Mouse (Mus musculus): Measurements from ENCODE around the gene Wnt5b. TPM values are rescaled to one million over a fixed set of nuclear protein-coding genes. Genes with fewer than 3 reads are reported as not detected.
A peak's percentile ranks its signal among the peaks of the same experiment; 100 is the strongest.
"Not testable (repeated sequence)": the region's sequence is repeated elsewhere in the genome, so short reads cannot be mapped to it uniquely, and the experiment has no call there.

Gene Wnt5b
- polyA plus RNA-seq, 2 experiments: 0.26 to 0.50 TPM

GRCm38 (mm10) chr6:119482958-119483600 lies 61.1 kb downstream of the Wnt5b start:
- 61% methylated on average over 16 of the region's 16 CpGs for WGBS (ENCODE audit: insufficient replicate concordance)
- DNase-seq (ENCODE audit: low read depth in 3 of 3, low spot score in 3 of 3): no peak
- Histone ChIP-seq H3K9ac (replicated peaks) (no peak overlapping the region), H3K4me2 (ENCODE audit: low read depth) (peak overlapping the region; percentile 99), H3K9me3 (ENCODE audit: control insufficient read depth, low read length) (no peaks in the 10 kb centered on the region), H3K27me3 (ENCODE audit: control insufficient read depth, insufficient read depth, low read length) (no peaks in the 10 kb centered on the region), H3K27ac (no peak overlapping the region), H3K36me3 (replicated peaks; ENCODE audit: control insufficient read depth, insufficient read depth, low read depth) (peaks cover 9% of the 10 kb centered on the region), H3K4me1 (replicated peaks; ENCODE audit: control insufficient read depth in 2 of 2, insufficient read depth in 2 of 2, low read length in 1 of 2) (peaks cover 0 to 6% of the 10 kb centered on the region in 2 experiments; a peak in 3 of 4 replicates), H3K4me3 (ENCODE audit: insufficient read depth in 1 of 2, low read depth in 2 of 2, low read length in 2 of 2) (peak overlapping the region; percentile 8 to 91; a peak in 3 of 4 replicates)
- TF ChIP-seq EP300 (IDR thresholded peaks at IDR 0.05; ENCODE audit: low read depth) (no peak), CTCF (IDR thresholded peaks at IDR 0.05; ENCODE audit: low read depth) (peak; percentile 52)
- no peak for ATAC-seq (ENCODE audit: insufficient read depth)

GRCm38 (mm10) chr6:119481741-119482390 lies 62.3 kb downstream of the Wnt5b start:
- 3% methylated on average over 10 of the region's 10 CpGs for WGBS (ENCODE audit: insufficient replicate concordance)
- Histone ChIP-seq H3K4me1 (replicated peaks; ENCODE audit: control insufficient read depth in 2 of 2, insufficient read depth in 2 of 2, low read length in 1 of 2) (peaks cover 0 to 13% of the 10 kb centered on the region in 2 experiments; a peak in 3 of 4 replicates), H3K4me3 (ENCODE audit: insufficient read depth in 1 of 2, low read depth in 2 of 2, low read length in 2 of 2) (peak overlapping the region; percentile 61 to 91), H3K9ac (replicated peaks) (peak overlapping the region; percentile 53; the same call in 1 of the 2 replicates), H3K4me2 (ENCODE audit: low read depth) (peak overlapping the region; percentile 99)
- not testable (repeated sequence) for H3K27ac ChIP-seq; H3K27me3 ChIP-seq (ENCODE audit: control insufficient read depth, insufficient read depth, low read length); ATAC-seq (ENCODE audit: insufficient read depth); H3K36me3 ChIP-seq (replicated peaks; ENCODE audit: control insufficient read depth, insufficient read depth, low read depth); H3K9me3 ChIP-seq (ENCODE audit: control insufficient read depth, low read length)
- DNase-seq (ENCODE audit: low read depth in 3 of 3, low spot score in 3 of 3): peak in 1 of 3 experiments; percentile 30

GRCm38 (mm10) chr6:119480706-119481331 lies 63.3 kb downstream of the Wnt5b start:
- DNase-seq (ENCODE audit: low read depth in 3 of 3, low spot score in 3 of 3) (peak in 1 of 3 experiments; percentile 33), ATAC-seq (ENCODE audit: insufficient read depth) (no peak)
- Histone ChIP-seq H3K36me3 (replicated peaks; ENCODE audit: control insufficient read depth, insufficient read depth, low read depth) (peaks cover 9% of the 10 kb centered on the region), H3K27ac (peak overlapping the region; percentile 18), H3K9me3 (ENCODE audit: control insufficient read depth, low read length) (no peaks in the 10 kb centered on the region), H3K4me2 (ENCODE audit: low read depth) (peak overlapping the region; percentile 99), H3K4me1 (replicated peaks; ENCODE audit: control insufficient read depth in 2 of 2, insufficient read depth in 2 of 2, low read length in 1 of 2) (peaks cover 0 to 13% of the 10 kb centered on the region in 2 experiments; a peak in 3 of 4 replicates), H3K9ac (replicated peaks) (peak overlapping the region; percentile 78), H3K4me3 (ENCODE audit: insufficient read depth in 1 of 2, low read depth in 2 of 2, low read length in 2 of 2) (peak overlapping the region; percentile 73 to 91), H3K27me3 (ENCODE audit: control insufficient read depth, insufficient read depth, low read length) (no peaks in the 10 kb centered on the region)
- TF ChIP-seq EP300 (IDR thresholded peaks at IDR 0.05; ENCODE audit: low read depth): no peak
- peak; percentile 17; the same call in 1 of the 2 replicates for TF ChIP-seq CTCF (IDR thresholded peaks at IDR 0.05; ENCODE audit: low read depth)
- WGBS (ENCODE audit: insufficient replicate concordance): 2% methylated on average over 32 of the region's 33 CpGs

- Histone ChIP-seq H3K4me2 (ENCODE audit: low read depth) (peak overlapping the region; percentile 99), H3K9ac (replicated peaks) (peak overlapping the region; percentile 78), H3K4me1 (replicated peaks; ENCODE audit: control insufficient read depth in 2 of 2, insufficient read depth in 2 of 2, low read length in 1 of 2) (peaks cover 0 to 13% of the 10 kb centered on the region in 2 experiments; a peak in 3 of 4 replicates), H3K27me3 (ENCODE audit: control insufficient read depth, insufficient read depth, low read length) (no peaks in the 10 kb centered on the region), H3K27ac (peak overlapping the region; percentile 18), H3K36me3 (replicated peaks; ENCODE audit: control insufficient read depth, insufficient read depth, low read depth) (peaks cover 9% of the 10 kb centered on the region), H3K4me3 (ENCODE audit: insufficient read depth in 1 of 2, low read depth in 2 of 2, low read length in 2 of 2) (peak overlapping the region; percentile 73 to 91), H3K9me3 (ENCODE audit: control insufficient read depth, low read length) (no peaks in the 10 kb centered on the region)
- peak in 1 of 3 experiments; percentile 40 for DNase-seq (ENCODE audit: low read depth in 3 of 3, low spot score in 3 of 3)
- TF ChIP-seq EP300 (IDR thresholded peaks at IDR 0.05; ENCODE audit: low read depth): no peak
- TF ChIP-seq CTCF (IDR thresholded peaks at IDR 0.05; ENCODE audit: low read depth): peak; percentile 40
- peak; percentile 38 for ATAC-seq (ENCODE audit: insufficient read depth)
- WGBS (ENCODE audit: insufficient replicate concordance): 0% methylated on average over 70 of the region's 70 CpGs
Measured at GRCm38 (mm10) chr6:119479876-119480705, 64.1 kb downstream of the Wnt5b start.

Data from liver, embryonic 14.5 days (tissue).